Comparison of ENCODE assay signal across 28 mouse cellular contexts in genomic region chr1:43202226-43202625, GRCm38 (mm10). TPM values are rescaled to one million over a fixed set of nuclear protein-coding genes. Genes with fewer than 3 reads are reported as not detected.
DNase-seq lines count a peak whose midpoint lies in the region; ATAC-seq and TF ChIP-seq lines count a peak whose summit lies in the region.
"Had no signal": no experiment of that assay in that cellular context is flagged by ENCODE, and none has a peak within 500 bp of the region (broad histone marks: within the 10 kb centered on the region; RNA-seq: fewer than 3 reads in every experiment).

No protein-coding gene starts in this region.

- no peak for TF ChIP-seq CTCF in intestine, postnatal 0 days (IDR thresholded peaks at IDR 0.05; ENCODE audit: low read depth)
- TF ChIP-seq CTCF in cerebellum, adult 2 months (IDR thresholded peaks at IDR 0.05; ENCODE audit: borderline replicate concordance, insufficient read depth, low read depth, low read length) = no peak

- no peak overlapping the region for H3K9ac ChIP-seq in heart, embryonic 13.5 days
- H3K9ac ChIP-seq in intestine, embryonic 14.5 days (ENCODE audit: low read length) = no peak overlapping the region
- no peak overlapping the region for H3K9ac ChIP-seq in intestine, postnatal 0 days (ENCODE audit: low read depth, low read length)
- H3K9ac ChIP-seq: embryonic facial prominence, embryonic 12.5 days; forebrain, embryonic 15.5 days; intestine, embryonic 15.5 days; limb, embryonic 12.5 days; stomach, embryonic 15.5 days had no signal

- no peak overlapping the region for H3K4me2 ChIP-seq in heart, embryonic 13.5 days
- H3K4me2 ChIP-seq in intestine, embryonic 14.5 days (ENCODE audit: low read length) = no peak overlapping the region
- no peak overlapping the region for H3K4me2 ChIP-seq in intestine, postnatal 0 days (replicated peaks; ENCODE audit: low read depth)
- H3K4me2 ChIP-seq: embryonic facial prominence, embryonic 12.5 days; forebrain, embryonic 15.5 days; intestine, embryonic 15.5 days; limb, embryonic 12.5 days; midbrain, embryonic 11.5 days; stomach, embryonic 15.5 days had no signal

- peaks cover 40% of the 10 kb centered on the region for H3K4me1 ChIP-seq in heart, embryonic 13.5 days
- peaks cover 9% of the 10 kb centered on the region; the same call in 1 of the 2 replicates for H3K4me1 ChIP-seq in intestine, embryonic 14.5 days (replicated peaks; ENCODE audit: control insufficient read depth, insufficient read depth, low read length)
- H3K4me1 ChIP-seq in intestine, postnatal 0 days (replicated peaks; ENCODE audit: control insufficient read depth, insufficient read depth, low read length) = no peaks in the 10 kb centered on the region
- no peaks in the 10 kb centered on the region for H3K4me1 ChIP-seq in cerebellum, adult 2 months (ENCODE audit: control insufficient read depth, insufficient read depth, low read length)
- H3K4me1 ChIP-seq: embryonic facial prominence, embryonic 12.5 days; forebrain, embryonic 15.5 days; limb, embryonic 12.5 days; stomach, embryonic 15.5 days had no signal

- no peak overlapping the region for H3K4me3 ChIP-seq in heart, embryonic 13.5 days
- H3K4me3 ChIP-seq in intestine, embryonic 14.5 days (ENCODE audit: low read depth, low read length) = no peak overlapping the region
- no peak overlapping the region for H3K4me3 ChIP-seq in intestine, postnatal 0 days (ENCODE audit: low read depth, low read length)
- H3K4me3 ChIP-seq in cerebellum, adult 2 months (replicated peaks; ENCODE audit: insufficient read depth, low read depth, low read length) = no peak overlapping the region
- H3K4me3 ChIP-seq: embryonic facial prominence, embryonic 12.5 days; forebrain, embryonic 15.5 days; gastrocnemius, adult 2 months; intestine, embryonic 15.5 days; limb, embryonic 12.5 days; stomach, embryonic 15.5 days had no signal

- no peaks in the 10 kb centered on the region for H3K9me3 ChIP-seq in heart, embryonic 13.5 days
- no peaks in the 10 kb centered on the region for H3K9me3 ChIP-seq in intestine, embryonic 14.5 days (ENCODE audit: control insufficient read depth, low read length)
- H3K9me3 ChIP-seq in intestine, postnatal 0 days (ENCODE audit: control insufficient read depth) = no peaks in the 10 kb centered on the region
- H3K9me3 ChIP-seq: embryonic facial prominence, embryonic 12.5 days; forebrain, embryonic 15.5 days; intestine, embryonic 15.5 days; limb, embryonic 12.5 days; stomach, embryonic 15.5 days had no signal

- H3K27ac ChIP-seq in heart, embryonic 13.5 days (replicated peaks) = peak overlapping the region; percentile 62
- no peak overlapping the region for H3K27ac ChIP-seq in intestine, embryonic 14.5 days (ENCODE audit: low read depth)
- H3K27ac ChIP-seq in intestine, postnatal 0 days (ENCODE audit: low read depth, low read length) = no peak overlapping the region; the same call in 1 of the 2 replicates
- H3K27ac ChIP-seq in cerebellum, adult 2 months (ENCODE audit: insufficient read depth, low read length) = no peak overlapping the region
- H3K27ac ChIP-seq: embryonic facial prominence, embryonic 12.5 days; forebrain, embryonic 15.5 days; gastrocnemius, adult 2 months; intestine, embryonic 15.5 days; limb, embryonic 12.5 days had no signal

- intact Hi-C loops in heart, postnatal 36 days (cut with DNase I) = loop anchor here (2.0 kb wide), 1 partner anchor 37 kb away; no protein-coding TSS in a partner anchor

- H3K36me3 ChIP-seq in heart, embryonic 13.5 days = no peaks in the 10 kb centered on the region
- no peaks in the 10 kb centered on the region for H3K36me3 ChIP-seq in intestine, embryonic 14.5 days (ENCODE audit: control insufficient read depth, insufficient read depth, low read length)
- H3K36me3 ChIP-seq in intestine, postnatal 0 days (ENCODE audit: control insufficient read depth, insufficient read depth) = no peaks in the 10 kb centered on the region
- H3K36me3 ChIP-seq: embryonic facial prominence, embryonic 12.5 days; forebrain, embryonic 15.5 days; intestine, embryonic 15.5 days; limb, embryonic 12.5 days; stomach, embryonic 15.5 days had no signal

- no peak for DNase-seq in heart, postnatal 36 days
- peak; percentile 32 for DNase-seq in intestine, embryonic 14.5 days (ENCODE audit: low spot score)
- DNase-seq in 3T3-L1 (ENCODE audit: low read depth, low spot score) (peak; percentile 38), ZHBTc4 (ENCODE audit: low read depth, low spot score) (peak; percentile 53)
- DNase-seq in cerebellum, adult 2 months = no peak
- DNase-seq: adrenal gland, adult 8-10 months; cerebellum, adult 9-10 months; embryo, embryonic 11 days; gastrocnemius, adult 2 months; gastrocnemius, postnatal 36 days; heart, adult 18-20 months; kidney, adult 8-10 months; kidney, postnatal 10 days; right cerebral cortex, postnatal 25 days; thymus, adult 18-20 months; thymus, postnatal 25 days had no signal

- ATAC-seq in heart, embryonic 13.5 days (ENCODE audit: extremely low read depth, insufficient number of reproducible peaks, low FRiP score, low TSS enrichment) = no peak
- ATAC-seq in intestine, embryonic 14.5 days (replicated peaks; ENCODE audit: low FRiP score, low TSS enrichment, low read depth) = no peak
- no peak for ATAC-seq in intestine, postnatal 0 days
- no peak for ATAC-seq in frontal cortex, adult (ENCODE audit: low TSS enrichment)
- ATAC-seq: CD4-positive, CD25-positive, alpha-beta regulatory T cell, adult 4 months; forebrain, embryonic 15.5 days; hindbrain, embryonic 16.5 days; midbrain, embryonic 16.5 days had no signal

- TF ChIP-seq POLR2A in cerebellum, adult 2 months (IDR thresholded peaks at IDR 0.05; ENCODE audit: borderline replicate concordance, insufficient read depth, low read length) = no peak

- no peaks in the 10 kb centered on the region for H3K27me3 ChIP-seq in heart, embryonic 13.5 days (replicated peaks)
- H3K27me3 ChIP-seq in intestine, embryonic 14.5 days (replicated peaks; ENCODE audit: control insufficient read depth, insufficient read depth, low read length) = no peaks in the 10 kb centered on the region
- H3K27me3 ChIP-seq in intestine, postnatal 0 days (replicated peaks; ENCODE audit: control insufficient read depth, insufficient read depth, low read length) = no peaks in the 10 kb centered on the region
- no peaks in the 10 kb centered on the region for H3K27me3 ChIP-seq in cerebellum, adult 2 months (ENCODE audit: control insufficient read depth, insufficient read depth, low read length)
- H3K27me3 ChIP-seq: embryonic facial prominence, embryonic 12.5 days; forebrain, embryonic 15.5 days; intestine, embryonic 15.5 days; limb, embryonic 12.5 days; stomach, embryonic 15.5 days had no signal

RNA-seq across cellular contexts. Expression of gene Fhl2, which starts 5.4 kb away (rescaled TPM):
- polyA plus RNA-seq in heart, embryonic 13.5 days (2015; fragmentation: Nextera tagmentation; extraction: Ambion mirVana) = 228 and 259 TPM in 2 replicates
- 1,000 to 10,000 TPM; 1,415 to 1,925 TPM for total RNA-seq in heart, postnatal 36 days (2021)
- 60.5 and 70.1 TPM in 2 replicates for polyA plus RNA-seq in intestine, embryonic 14.5 days (2014; fragmentation: Nextera tagmentation; extraction: Ambion mirVana)
- polyA plus RNA-seq in intestine, postnatal 0 days (2015; fragmentation: Nextera tagmentation; extraction: Ambion mirVana) = 55.3 and 57.8 TPM in 2 replicates
- polyA plus RNA-seq in cerebellum, adult 2 months (2012; rRNA removed) = 5.5 and 6.2 TPM in 2 replicates

Comparison
In these comparisons a context has a peak if more than half of its experiments do, and no peak if none do; other contexts are left out.
1. DNase-seq: peak in intestine, embryonic 14.5 days (single experiment), 3T3-L1 (single experiment) and ZHBTc4 (single experiment); none in heart, postnatal 36 days (0 of 2) and cerebellum, adult 2 months (0 of 2).